Mouse (Mus musculus): ENCODE data around the gene Imp3. TPM values are rescaled to one million over a fixed set of nuclear protein-coding genes. Genes with fewer than 3 reads are reported as not detected.

The Imp3 gene
- polyA plus RNA-seq, 1 experiment from 2014 or later, result 66.8 TPM

- Histone ChIP-seq H3K4me3 (ENCODE audit: low read length) (no peak overlapping the region), H3K27ac (ENCODE audit: low read depth, low read length) (no peak overlapping the region), H3K4me1 (ENCODE audit: control insufficient read depth, insufficient read depth, low read depth, low read length) (no peaks in the 10 kb centered on the region), H3K9ac (ENCODE audit: low read depth, low read length) (no peak overlapping the region), H3K4me2 (ENCODE audit: low read length) (no peak overlapping the region), H3K27me3 (replicated peaks; ENCODE audit: control insufficient read depth, insufficient read depth, low read length) (no peaks in the 10 kb centered on the region), H3K36me3 (ENCODE audit: control insufficient read depth, insufficient read depth, low read length) (no peaks in the 10 kb centered on the region), H3K9me3 (ENCODE audit: control insufficient read depth, low read length) (no peaks in the 10 kb centered on the region)
- ATAC-seq, result no peak
- 79% methylated on average over 1 of the region's 1 CpGs for WGBS
Measured at GRCm38 (mm10) chr9:56915116-56915515, 22.2 kb upstream of the Imp3 start.

DNA sequence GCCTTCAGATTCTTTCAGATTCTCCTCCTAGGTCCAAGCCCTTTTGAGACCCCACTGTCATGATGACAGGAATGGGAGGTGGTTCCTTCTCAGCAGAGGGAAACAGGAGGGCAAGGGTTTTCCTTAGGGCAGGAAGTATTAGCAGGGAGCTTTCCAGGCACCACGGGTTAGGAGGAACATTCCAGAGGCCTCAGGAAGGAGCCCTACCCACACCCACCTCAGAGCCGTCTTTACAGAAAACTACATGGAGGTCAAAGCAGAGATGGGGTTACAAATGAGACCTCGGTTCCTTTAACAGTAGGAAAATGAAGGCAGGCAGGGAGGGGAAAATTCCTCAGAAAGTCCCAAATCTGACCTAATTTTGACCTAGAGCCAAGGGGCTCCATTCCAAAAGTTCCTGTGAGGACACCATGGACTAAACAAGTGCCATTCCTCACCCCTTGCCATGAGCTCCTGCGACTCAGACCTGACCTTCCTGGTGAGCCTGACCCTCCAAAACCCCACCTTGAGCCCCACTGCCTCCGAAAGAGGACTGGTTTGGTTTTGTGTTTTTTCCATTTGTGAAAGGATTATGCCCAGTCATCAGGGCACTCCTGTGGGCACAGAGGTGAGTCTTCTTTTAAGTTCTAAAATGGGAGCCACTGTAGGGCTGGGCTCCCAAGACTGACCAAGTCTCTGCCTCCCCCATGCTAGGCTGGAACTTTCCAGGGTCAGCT lies 21.4 kb upstream of the Imp3 start:
- no peak overlapping the region for H3K27ac ChIP-seq (ENCODE audit: low read depth, low read length)
- no peaks in the 10 kb centered on the region for H3K9me3 ChIP-seq (ENCODE audit: control insufficient read depth, low read length)
- H3K9ac ChIP-seq (ENCODE audit: low read depth, low read length), result no peak overlapping the region
- H3K4me2 ChIP-seq (ENCODE audit: low read length), result no peak overlapping the region
- H3K36me3 ChIP-seq (ENCODE audit: control insufficient read depth, insufficient read depth, low read length), result no peaks in the 10 kb centered on the region
- no peaks in the 10 kb centered on the region for H3K4me1 ChIP-seq (ENCODE audit: control insufficient read depth, insufficient read depth, low read depth, low read length)
- WGBS, result 75% methylated on average over 5 of the region's 5 CpGs
- H3K4me3 ChIP-seq (ENCODE audit: low read length), result no peak overlapping the region
- no peaks in the 10 kb centered on the region for H3K27me3 ChIP-seq (replicated peaks; ENCODE audit: control insufficient read depth, insufficient read depth, low read length)
- no peak for ATAC-seq

- no peak overlapping the region for H3K4me3 ChIP-seq (ENCODE audit: low read length)
- H3K27ac ChIP-seq (ENCODE audit: low read depth, low read length), result no peak overlapping the region
- H3K27me3 ChIP-seq (replicated peaks; ENCODE audit: control insufficient read depth, insufficient read depth, low read length), result no peaks in the 10 kb centered on the region
- no peak for ATAC-seq
- no peak overlapping the region for H3K9ac ChIP-seq (ENCODE audit: low read depth, low read length)
- H3K9me3 ChIP-seq (ENCODE audit: control insufficient read depth, low read length), result no peaks in the 10 kb centered on the region
- 74% methylated on average over 2 of the region's 2 CpGs for WGBS
- H3K4me1 ChIP-seq (ENCODE audit: control insufficient read depth, insufficient read depth, low read depth, low read length), result no peaks in the 10 kb centered on the region
- no peak overlapping the region for H3K4me2 ChIP-seq (ENCODE audit: low read length)
- no peaks in the 10 kb centered on the region for H3K36me3 ChIP-seq (ENCODE audit: control insufficient read depth, insufficient read depth, low read length)
Measured at GRCm38 (mm10) chr9:56917131-56917530, 20.1 kb upstream of the Imp3 start.

GRCm38 (mm10) chr9:56918466-56918865 lies 18.8 kb upstream of the Imp3 start:
- Histone ChIP-seq H3K9me3 (ENCODE audit: control insufficient read depth, low read length) (no peaks in the 10 kb centered on the region), H3K36me3 (ENCODE audit: control insufficient read depth, insufficient read depth, low read length) (no peaks in the 10 kb centered on the region), H3K27ac (ENCODE audit: low read depth, low read length) (no peak overlapping the region), H3K4me1 (ENCODE audit: control insufficient read depth, insufficient read depth, low read depth, low read length) (no peaks in the 10 kb centered on the region), H3K9ac (ENCODE audit: low read depth, low read length) (no peak overlapping the region), H3K4me2 (ENCODE audit: low read length) (no peak overlapping the region), H3K4me3 (ENCODE audit: low read length) (no peak overlapping the region), H3K27me3 (replicated peaks; ENCODE audit: control insufficient read depth, insufficient read depth, low read length) (no peaks in the 10 kb centered on the region)
- ATAC-seq, result no peak
- 94% methylated on average over 13 of the region's 13 CpGs for WGBS

DNA sequence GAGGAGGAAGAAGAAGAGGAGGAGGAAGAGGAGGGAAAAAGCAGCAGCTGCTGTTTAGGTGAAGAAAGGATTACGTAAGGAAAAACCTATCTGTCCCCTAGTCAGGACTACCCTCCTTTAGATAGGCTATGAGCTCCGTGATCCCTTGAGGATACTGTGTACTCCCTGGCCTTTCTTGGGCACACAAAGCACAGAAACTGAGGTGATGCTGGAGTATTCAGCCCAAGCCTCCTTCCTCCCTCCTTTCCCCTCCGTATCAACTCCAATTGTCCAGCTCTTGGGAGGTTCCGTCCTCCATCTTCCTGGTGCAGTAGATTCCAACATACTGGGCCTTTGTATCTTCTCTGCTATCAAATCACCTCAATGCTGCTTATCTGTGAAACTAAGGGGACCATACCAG lies 14.5 kb upstream of the Imp3 start:
- no peak overlapping the region; the same call in 1 of the 2 replicates for H3K4me2 ChIP-seq (ENCODE audit: low read length)
- no peak for ATAC-seq

DNA sequence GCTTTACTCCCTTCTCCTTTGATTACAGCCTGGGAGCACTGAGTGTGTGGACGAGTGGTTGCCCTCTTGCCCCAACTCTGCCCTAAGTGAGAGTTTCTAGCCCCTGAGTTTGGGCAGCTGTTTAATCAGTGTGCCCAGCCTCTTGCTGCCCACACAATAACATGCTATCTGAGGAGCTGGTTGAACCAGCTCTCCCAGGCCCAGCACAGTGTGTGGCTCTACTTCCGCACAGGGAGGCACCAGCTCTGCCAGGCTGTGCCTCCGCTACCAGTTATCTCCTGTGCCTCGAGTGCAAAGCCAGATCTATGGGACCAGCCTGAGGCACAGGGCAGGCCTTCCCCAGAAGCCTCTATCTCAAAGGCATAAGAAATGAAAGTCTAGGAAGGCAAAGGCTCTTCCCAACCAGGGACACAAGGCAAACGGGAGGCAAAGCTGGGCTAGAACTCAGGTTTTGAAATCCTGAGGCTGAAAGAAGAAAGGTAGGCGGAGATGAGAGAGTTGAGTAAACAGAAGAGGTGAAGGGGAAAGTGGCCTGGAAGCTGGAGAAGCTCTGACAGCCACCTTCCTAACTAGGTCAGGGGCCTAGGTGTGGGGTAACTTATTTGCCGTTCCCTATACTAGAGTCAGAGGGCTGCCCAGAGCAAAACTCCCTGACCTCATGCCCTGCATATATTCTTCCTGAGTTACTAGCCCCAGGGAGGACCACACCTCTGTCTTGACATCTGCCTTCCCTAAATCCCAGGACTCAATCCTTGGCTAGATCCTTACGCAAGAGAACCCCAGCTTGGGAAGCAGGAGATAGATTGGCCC lies 13.2 kb upstream of the Imp3 start:
- no peak for ATAC-seq
- Histone ChIP-seq H3K9ac (ENCODE audit: low read depth, low read length) (peak overlapping the region; percentile 17; the same call in 1 of the 2 replicates), H3K4me3 (ENCODE audit: low read length) (peak overlapping the region; percentile 19), H3K4me1 (ENCODE audit: control insufficient read depth, insufficient read depth, low read depth, low read length) (peaks cover 24% of the 10 kb centered on the region), H3K9me3 (ENCODE audit: control insufficient read depth, low read length) (no peaks in the 10 kb centered on the region), H3K4me2 (ENCODE audit: low read length) (peak overlapping the region; percentile 50), H3K27ac (ENCODE audit: low read depth, low read length) (no peak overlapping the region), H3K36me3 (ENCODE audit: control insufficient read depth, insufficient read depth, low read length) (no peaks in the 10 kb centered on the region), H3K27me3 (replicated peaks; ENCODE audit: control insufficient read depth, insufficient read depth, low read length) (peaks cover 2% of the 10 kb centered on the region; the same call in 1 of the 2 replicates)
- WGBS, result 76% methylated on average over 8 of the region's 8 CpGs

More for the DNA sequence above, 14.5 kb upstream of the Imp3 start:
- Histone ChIP-seq H3K9ac (ENCODE audit: low read depth, low read length) (no peak overlapping the region), H3K27ac (ENCODE audit: low read depth, low read length) (no peak overlapping the region), H3K4me3 (ENCODE audit: low read length) (no peak overlapping the region), H3K27me3 (replicated peaks; ENCODE audit: control insufficient read depth, insufficient read depth, low read length) (peaks cover 2% of the 10 kb centered on the region; the same call in 1 of the 2 replicates), H3K36me3 (ENCODE audit: control insufficient read depth, insufficient read depth, low read length) (no peaks in the 10 kb centered on the region), H3K9me3 (ENCODE audit: control insufficient read depth, low read length) (no peaks in the 10 kb centered on the region), H3K4me1 (ENCODE audit: control insufficient read depth, insufficient read depth, low read depth, low read length) (peaks cover 17% of the 10 kb centered on the region)
- WGBS, result 96% methylated on average over 4 of the region's 4 CpGs

DNA sequence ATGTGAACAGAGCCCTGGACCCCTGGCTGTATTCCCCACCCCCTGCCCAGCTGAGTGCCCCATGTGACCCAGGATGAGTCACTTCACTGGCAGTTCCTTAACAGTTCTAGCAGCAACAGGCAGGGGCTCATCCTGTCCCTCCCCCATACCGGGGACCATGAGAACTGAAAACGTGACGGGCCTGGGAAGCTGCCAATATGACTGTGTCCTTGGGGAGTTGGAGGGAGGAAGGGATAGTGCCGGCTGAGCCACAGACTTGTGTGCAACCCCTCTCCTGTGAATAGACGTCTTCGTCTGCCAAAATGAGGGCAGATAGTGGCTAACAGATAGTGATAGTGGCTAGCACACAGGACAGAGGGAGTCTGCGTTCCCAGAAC lies 12.6 kb upstream of the Imp3 start:
- peak overlapping the region; percentile 17; the same call in 1 of the 2 replicates for H3K9ac ChIP-seq (ENCODE audit: low read depth, low read length)
- ATAC-seq, result peak; percentile 34; the same call in 1 of the 2 replicates
- peaks cover 2% of the 10 kb centered on the region; the same call in 1 of the 2 replicates for H3K27me3 ChIP-seq (replicated peaks; ENCODE audit: control insufficient read depth, insufficient read depth, low read length)
- no peaks in the 10 kb centered on the region for H3K9me3 ChIP-seq (ENCODE audit: control insufficient read depth, low read length)
- no peak overlapping the region for H3K27ac ChIP-seq (ENCODE audit: low read depth, low read length)
- 19% methylated on average over 7 of the region's 7 CpGs for WGBS
- peak overlapping the region; percentile 19 for H3K4me3 ChIP-seq (ENCODE audit: low read length)
- H3K36me3 ChIP-seq (ENCODE audit: control insufficient read depth, insufficient read depth, low read length), result no peaks in the 10 kb centered on the region
- H3K4me2 ChIP-seq (ENCODE audit: low read length), result peak overlapping the region; percentile 50
- peaks cover 24% of the 10 kb centered on the region for H3K4me1 ChIP-seq (ENCODE audit: control insufficient read depth, insufficient read depth, low read depth, low read length)

- no peak for ATAC-seq
- no peak overlapping the region for H3K27ac ChIP-seq (ENCODE audit: low read depth, low read length)
- 84% methylated on average over 26 of the region's 26 CpGs for WGBS
- H3K9me3 ChIP-seq (ENCODE audit: control insufficient read depth, low read length), result no peaks in the 10 kb centered on the region
- peaks cover 24% of the 10 kb centered on the region for H3K4me1 ChIP-seq (ENCODE audit: control insufficient read depth, insufficient read depth, low read depth, low read length)
- H3K4me3 ChIP-seq (ENCODE audit: low read length), result peak overlapping the region; percentile 3; the same call in 1 of the 2 replicates
- H3K27me3 ChIP-seq (replicated peaks; ENCODE audit: control insufficient read depth, insufficient read depth, low read length), result peaks cover 2% of the 10 kb centered on the region; the same call in 1 of the 2 replicates
- no peaks in the 10 kb centered on the region for H3K36me3 ChIP-seq (ENCODE audit: control insufficient read depth, insufficient read depth, low read length)
- peak overlapping the region; percentile 50 for H3K4me2 ChIP-seq (ENCODE audit: low read length)
- no peak overlapping the region for H3K9ac ChIP-seq (ENCODE audit: low read depth, low read length)
Measured at GRCm38 (mm10) chr9:56925291-56926024, 11.8 kb upstream of the Imp3 start.

GRCm38 (mm10) chr9:56926025-56926360 lies 11.3 kb upstream of the Imp3 start:
- H3K36me3 ChIP-seq (ENCODE audit: control insufficient read depth, insufficient read depth, low read length), result no peaks in the 10 kb centered on the region
- WGBS, result 95% methylated on average over 10 of the region's 10 CpGs
- H3K27me3 ChIP-seq (replicated peaks; ENCODE audit: control insufficient read depth, insufficient read depth, low read length), result peaks cover 2% of the 10 kb centered on the region; the same call in 1 of the 2 replicates
- no peak overlapping the region for H3K9ac ChIP-seq (ENCODE audit: low read depth, low read length)
- peak overlapping the region; percentile 94 for H3K4me2 ChIP-seq (ENCODE audit: low read length)
- H3K4me1 ChIP-seq (ENCODE audit: control insufficient read depth, insufficient read depth, low read depth, low read length), result peaks cover 24% of the 10 kb centered on the region
- ATAC-seq, result no peak
- H3K9me3 ChIP-seq (ENCODE audit: control insufficient read depth, low read length), result no peaks in the 10 kb centered on the region
- no peak overlapping the region for H3K27ac ChIP-seq (ENCODE audit: low read depth, low read length)
- no peak overlapping the region for H3K4me3 ChIP-seq (ENCODE audit: low read length)
